Mouse (Mus musculus) hindbrain, embryonic 16.5 days (tissue): ENCODE data around the gene Lrrc8d. TPM values are rescaled to one million over a fixed set of nuclear protein-coding genes. Genes with fewer than 3 reads are reported as not detected.

ENCODE experiments used
- ATAC-seq: fragments of 200-750 bp; cut with Nextera tagmentation; 2 replicates; pipeline ENCODE4 v1.8.0; 2017; ENCODE audit warnings: moderate TSS enrichment, moderate library complexity
- H3K27ac ChIP-seq: fragments of 300-500 bp; sonication (generic); 2 replicates; pipeline ENCODE4 v1.5.1; 2014; ENCODE audit warnings: low read depth, mild to moderate bottlenecking, control low read depth, low read length, moderate library complexity
- H3K27me3 ChIP-seq: fragments of 300-500 bp; sonication (generic); replicated peaks from 2 replicates; pipeline ENCODE4 v1.6.1; 2014; ENCODE audit warnings: low read length; ENCODE audit not compliant: control insufficient read depth, insufficient read depth
- H3K36me3 ChIP-seq: fragments of 300-500 bp; sonication (generic); 2 replicates; pipeline ENCODE4 v1.6.1; 2014; ENCODE audit warnings: mild to moderate bottlenecking, low read length, moderate library complexity, mixed read lengths; ENCODE audit not compliant: control insufficient read depth, insufficient read depth
- H3K4me1 ChIP-seq: fragments of 300-500 bp; sonication (generic); 2 replicates; pipeline ENCODE4 v1.6.1; 2014; ENCODE audit warnings: low read depth, low read length; ENCODE audit not compliant: control insufficient read depth, insufficient read depth
- H3K4me2 ChIP-seq: fragments of 300-500 bp; sonication (generic); 2 replicates; pipeline ENCODE4 v1.6.1; 2014; ENCODE audit warnings: mild to moderate bottlenecking, low read length, control low read depth, moderate library complexity
- H3K4me3 ChIP-seq: fragments of 300-500 bp; sonication (generic); 2 replicates; pipeline ENCODE4 v1.5.1; 2014; ENCODE audit warnings: mild to moderate bottlenecking, low read length, control low read depth, moderate library complexity
- H3K9ac ChIP-seq: fragments of 300-500 bp; sonication (generic); 2 replicates; pipeline ENCODE4 v1.6.1; 2014; ENCODE audit warnings: low read depth, mild to moderate bottlenecking, control low read depth, low read length, moderate library complexity
- H3K9me3 ChIP-seq: fragments of 300-500 bp; sonication (generic); 2 replicates; pipeline ENCODE4 v1.6.1; 2014; ENCODE audit warnings: mild to moderate bottlenecking, low read length, moderate library complexity; ENCODE audit not compliant: control insufficient read depth
- WGBS: fragments of 180-500 bp; shearing (Covaris S2); extraction: QIAGEN DNeasy Blood & Tissue Kit; methylation state at CpG from one replicate; pipeline ENCODE4 v1.1.7; 2014; 5-methylcytosine and 5-hydroxymethylcytosine counted together
- polyA plus RNA-seq: library from polyadenylated mRNA; unstranded; fragments of >200 nt; fragmentation: Nextera tagmentation; extraction: Ambion mirVana; gene quantifications from 2 replicates; pipeline ENCODE4 v1.2.1, GENCODE M21; 2015

Gene Lrrc8d
- polyA plus RNA-seq, 1 experiment from 2014 or later, result 19.1 TPM

DNA sequence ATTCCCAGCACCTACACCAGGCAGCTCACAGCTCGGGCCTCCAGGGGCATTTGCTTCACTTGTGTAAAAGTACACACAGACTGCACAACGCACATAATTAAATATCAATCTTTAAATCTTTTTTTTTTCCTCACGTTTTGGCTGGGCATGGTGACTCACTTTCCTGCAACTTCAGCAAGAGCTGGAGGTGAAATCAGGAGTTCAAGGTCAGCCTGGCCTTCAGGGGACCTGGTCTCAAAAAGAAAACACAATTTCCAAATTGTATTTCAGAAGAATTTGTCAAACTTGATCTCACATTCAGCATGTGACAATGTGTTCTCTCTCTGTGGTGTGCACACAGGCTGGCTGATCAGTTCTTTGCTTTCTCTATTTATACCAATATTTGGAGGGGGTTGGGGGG lies 1.9 kb upstream of the Lrrc8d start:
- H3K9ac ChIP-seq, result no peak overlapping the region
- no peak for ATAC-seq
- H3K36me3 ChIP-seq, result no peaks in the 10 kb centered on the region
- peaks cover 21% of the 10 kb centered on the region for H3K4me1 ChIP-seq
- H3K4me2 ChIP-seq, result no peak overlapping the region
- H3K27me3 ChIP-seq, result no peaks in the 10 kb centered on the region
- H3K9me3 ChIP-seq, result no peaks in the 10 kb centered on the region
- no peak overlapping the region for H3K27ac ChIP-seq
- 94% methylated on average over 3 of the region's 3 CpGs for WGBS
- H3K4me3 ChIP-seq, result no peak overlapping the region

DNA sequence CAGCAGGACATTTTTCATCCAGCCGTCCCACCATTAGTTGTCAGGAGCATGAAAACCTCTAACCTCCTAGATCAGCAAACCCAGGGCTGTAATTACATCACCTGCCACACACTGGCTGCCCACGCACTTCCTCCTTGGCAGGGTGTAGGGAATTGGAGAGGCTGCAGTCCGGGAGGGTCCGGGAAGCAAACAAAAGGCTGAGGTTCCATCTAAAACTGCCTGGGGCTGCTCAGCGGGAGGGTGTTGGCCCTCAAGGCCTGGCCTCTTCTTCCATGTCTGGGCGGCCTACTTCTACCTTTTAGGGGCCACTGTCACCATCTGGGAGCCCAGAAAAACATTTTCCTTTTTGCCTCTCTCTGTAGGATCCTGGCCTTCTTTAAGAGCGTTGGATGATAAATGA lies 1.1 kb upstream of the Lrrc8d start:
- 13% methylated on average over 7 of the region's 7 CpGs for whole genome bisulfite sequencing
- H3K36me3 ChIP-seq, result no peaks in the 10 kb centered on the region
- no peak overlapping the region for H3K4me3 ChIP-seq
- H3K4me1 ChIP-seq, result peaks cover 24% of the 10 kb centered on the region
- no peaks in the 10 kb centered on the region for H3K9me3 ChIP-seq
- no peak overlapping the region for H3K27ac ChIP-seq
- no peak for ATAC-seq
- H3K9ac ChIP-seq, result no peak overlapping the region
- H3K27me3 ChIP-seq, result no peaks in the 10 kb centered on the region
- peak overlapping the region; percentile 84 for H3K4me2 ChIP-seq

DNA sequence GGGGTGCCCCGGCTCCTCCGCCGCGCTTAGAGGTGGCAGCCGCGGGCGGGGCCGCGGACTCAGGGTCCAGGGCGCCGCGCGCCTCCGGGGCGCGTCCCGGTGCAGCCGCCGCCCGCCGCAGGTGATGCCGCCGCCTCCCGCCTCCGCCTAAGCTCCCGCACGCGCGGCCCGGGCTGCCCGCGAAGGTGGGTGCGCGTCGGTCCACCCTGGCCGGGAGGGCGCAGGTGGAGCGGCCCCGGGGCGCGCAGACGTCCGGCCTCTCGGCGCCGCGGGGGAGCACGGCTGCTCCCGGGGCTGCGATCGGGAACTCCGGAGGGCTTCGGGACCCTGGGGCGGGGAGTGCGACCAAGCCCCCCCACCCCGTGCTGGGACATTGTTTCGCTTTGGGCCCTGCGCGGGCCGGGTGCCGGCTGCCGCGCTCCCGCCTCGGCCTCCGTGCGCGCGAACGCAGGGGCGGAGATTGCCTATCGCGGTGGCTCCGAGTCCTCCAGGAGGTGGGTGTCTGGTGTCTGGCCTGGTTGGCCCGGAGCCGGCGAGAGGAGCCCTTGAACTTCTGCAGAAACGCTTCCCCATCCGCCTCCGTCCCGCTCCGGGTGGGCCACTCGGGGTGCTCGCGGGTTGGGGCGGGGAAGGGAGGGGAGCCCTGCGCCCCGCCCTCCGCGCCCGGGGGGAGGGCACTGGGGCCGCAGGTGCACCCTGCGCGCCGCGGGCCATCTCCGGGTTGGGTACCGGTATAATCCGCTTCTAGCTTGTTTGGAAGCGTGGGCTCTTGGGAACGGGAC lies 492 bp downstream of the Lrrc8d start:
- WGBS, result 0% methylated on average over 55 of the region's 101 CpGs
- Histone ChIP-seq H3K9ac (peak overlapping the region; percentile 96), H3K9me3 (no peaks in the 10 kb centered on the region), H3K27ac (peak overlapping the region; percentile 93), H3K36me3 (no peaks in the 10 kb centered on the region), H3K4me1 (peaks cover 39% of the 10 kb centered on the region), H3K4me3 (peak overlapping the region; percentile 70), H3K27me3 (no peaks in the 10 kb centered on the region), H3K4me2 (peak overlapping the region; percentile 84)
- ATAC-seq, result peak; percentile 72

DNA sequence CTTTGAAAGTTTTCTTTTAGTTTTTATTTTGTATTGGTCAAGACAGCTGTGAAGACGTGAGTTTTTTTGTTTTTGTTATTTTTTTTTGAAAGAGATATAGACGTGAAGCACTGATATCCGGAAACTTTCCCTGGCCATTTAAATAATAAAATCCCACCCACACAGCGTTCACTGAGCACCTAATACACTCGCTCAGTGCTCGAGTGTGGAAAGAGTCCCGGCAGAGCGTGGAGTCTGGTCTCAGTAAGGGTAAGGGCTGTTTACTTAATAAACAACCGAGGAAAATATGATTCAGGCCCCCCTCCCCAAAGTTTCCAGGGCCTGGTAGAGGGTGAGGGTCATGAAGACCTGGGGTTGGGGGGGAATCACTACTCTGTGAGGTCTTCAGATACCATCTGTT lies 1.6 kb downstream of the Lrrc8d start:
- 63% methylated on average over 9 of the region's 9 CpGs for WGBS
- ATAC-seq, result no peak
- peaks cover 39% of the 10 kb centered on the region for H3K4me1 ChIP-seq

DNA sequence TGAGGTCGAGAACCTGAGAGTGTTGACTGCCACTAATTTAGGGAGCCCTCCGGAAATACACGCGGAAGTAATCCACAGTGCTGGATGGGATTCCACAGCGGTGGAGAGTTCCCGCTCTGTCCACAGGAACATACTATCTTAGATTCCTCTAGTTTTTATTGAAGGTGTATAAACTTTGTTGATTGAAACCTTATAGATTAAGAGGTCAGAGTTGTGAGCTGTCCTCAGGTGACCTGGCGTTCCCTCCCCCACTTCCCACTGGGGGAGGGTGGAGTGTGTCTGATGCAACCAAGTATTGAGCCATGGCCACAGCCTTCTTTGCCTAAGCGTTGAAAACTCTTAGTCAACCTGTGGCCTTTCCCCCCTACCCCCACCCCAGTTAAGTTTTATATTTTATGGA lies 2.1 kb downstream of the Lrrc8d start:
- H3K4me3 ChIP-seq, result no peak overlapping the region
- H3K36me3 ChIP-seq, result no peaks in the 10 kb centered on the region
- H3K4me2 ChIP-seq, result peak overlapping the region; percentile 84
- H3K9ac ChIP-seq, result no peak overlapping the region
- H3K4me1 ChIP-seq, result peaks cover 39% of the 10 kb centered on the region
- H3K9me3 ChIP-seq, result no peaks in the 10 kb centered on the region
- WGBS, result 83% methylated on average over 8 of the region's 8 CpGs
- no peak for ATAC-seq
- H3K27ac ChIP-seq, result no peak overlapping the region
- no peaks in the 10 kb centered on the region for H3K27me3 ChIP-seq

More for the DNA sequence above, 1.6 kb downstream of the Lrrc8d start:
- Histone ChIP-seq H3K36me3 (no peaks in the 10 kb centered on the region), H3K4me2 (peak overlapping the region; percentile 84), H3K9ac (peak overlapping the region; percentile 96; the same call in 1 of the 2 replicates), H3K27me3 (no peaks in the 10 kb centered on the region), H3K9me3 (no peaks in the 10 kb centered on the region), H3K27ac (no peak overlapping the region), H3K4me3 (peak overlapping the region; percentile 70)

DNA sequence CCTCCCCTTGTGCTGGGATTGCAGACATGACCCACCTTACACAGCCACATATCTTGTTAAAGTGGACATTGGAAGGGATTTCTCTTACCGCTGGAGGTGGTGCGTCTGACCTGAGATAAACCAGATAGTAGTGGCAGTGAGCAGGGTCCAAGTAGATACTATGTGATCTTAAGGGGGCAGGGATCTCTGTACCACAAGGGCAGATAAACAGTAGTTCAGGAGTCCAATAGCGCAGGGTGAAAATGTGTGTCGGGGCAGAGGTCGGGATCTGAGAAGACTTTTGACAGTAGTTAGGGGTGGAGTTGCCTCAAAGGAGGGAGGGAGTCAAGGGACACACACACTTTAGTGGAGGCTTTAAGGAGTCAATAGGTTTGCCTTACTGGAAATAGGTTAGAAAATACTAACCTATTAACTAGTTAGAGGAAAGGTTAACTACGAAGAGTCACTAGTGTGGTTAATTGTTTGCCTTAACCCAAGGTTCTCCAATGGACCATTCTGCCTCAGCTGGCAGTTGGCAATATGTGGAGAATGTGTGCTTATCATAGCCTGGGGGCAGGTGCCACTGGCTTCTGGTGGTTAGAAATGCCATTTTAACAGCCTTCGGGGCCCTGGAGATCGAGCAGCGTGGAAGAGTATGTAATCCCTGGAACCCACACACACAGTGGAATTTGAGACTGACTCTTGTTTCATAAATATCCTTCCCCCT lies 3.0 kb downstream of the Lrrc8d start:
- Histone ChIP-seq H3K9ac (no peak overlapping the region), H3K4me3 (no peak overlapping the region), H3K36me3 (no peaks in the 10 kb centered on the region), H3K27me3 (no peaks in the 10 kb centered on the region), H3K4me2 (no peak overlapping the region), H3K4me1 (peaks cover 39% of the 10 kb centered on the region), H3K27ac (no peak overlapping the region), H3K9me3 (no peaks in the 10 kb centered on the region)
- ATAC-seq, result no peak
- 78% methylated on average over 9 of the region's 9 CpGs for WGBS

DNA sequence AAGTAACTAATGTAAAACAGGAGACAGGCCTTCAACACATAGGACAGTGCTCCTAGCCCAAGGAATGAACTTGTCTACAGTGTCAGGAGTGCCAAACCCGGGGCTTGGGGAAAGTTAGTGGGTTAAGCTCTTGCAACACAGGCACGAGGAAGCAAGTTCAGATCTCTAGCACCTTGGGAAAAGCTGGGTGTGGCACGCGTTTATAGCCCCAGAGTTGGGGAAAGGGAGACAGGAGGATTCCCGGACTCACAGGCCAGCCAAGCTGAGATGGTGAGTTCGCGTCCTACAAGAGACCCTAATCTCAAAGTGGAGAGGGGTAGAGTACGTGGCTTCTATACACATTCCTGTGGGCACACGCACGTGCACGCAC lies 3.5 kb downstream of the Lrrc8d start:
- no peaks in the 10 kb centered on the region for H3K36me3 ChIP-seq
- no peak overlapping the region for H3K27ac ChIP-seq
- H3K9me3 ChIP-seq, result no peaks in the 10 kb centered on the region
- H3K4me1 ChIP-seq, result peaks cover 39% of the 10 kb centered on the region
- no peak overlapping the region for H3K9ac ChIP-seq
- ATAC-seq, result no peak
- no peak overlapping the region for H3K4me2 ChIP-seq
- no peak overlapping the region for H3K4me3 ChIP-seq
- WGBS, result 90% methylated on average over 11 of the region's 11 CpGs
- H3K27me3 ChIP-seq, result no peaks in the 10 kb centered on the region

DNA sequence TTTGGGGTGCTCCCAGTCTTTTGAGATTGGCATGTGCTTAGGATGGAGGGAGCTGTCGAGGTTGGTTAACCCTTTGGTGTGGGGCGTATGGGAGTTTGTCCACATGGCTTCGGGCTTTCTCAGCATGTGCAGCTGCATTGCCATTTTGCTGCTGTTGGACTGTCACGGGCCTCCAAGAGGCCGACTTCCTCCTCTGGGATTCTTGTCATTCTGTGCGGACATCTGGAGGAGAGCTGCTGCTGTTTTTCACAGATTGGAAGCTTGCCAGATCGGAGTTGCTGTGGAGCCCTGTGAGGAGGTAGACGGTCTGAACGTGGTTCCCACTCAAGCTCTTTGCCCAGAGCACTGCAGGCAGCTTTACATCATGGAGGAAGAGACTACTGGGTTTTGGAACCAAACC lies 4.8 kb downstream of the Lrrc8d start:
- ATAC-seq, result no peak
- Histone ChIP-seq H3K36me3 (no peaks in the 10 kb centered on the region), H3K27ac (no peak overlapping the region), H3K4me1 (peaks cover 30% of the 10 kb centered on the region), H3K9me3 (no peaks in the 10 kb centered on the region), H3K9ac (no peak overlapping the region), H3K4me3 (no peak overlapping the region), H3K27me3 (no peaks in the 10 kb centered on the region), H3K4me2 (peak overlapping the region; percentile 13; the same call in 1 of the 2 replicates)
- WGBS, result 25% methylated on average over 9 of the region's 9 CpGs

DNA sequence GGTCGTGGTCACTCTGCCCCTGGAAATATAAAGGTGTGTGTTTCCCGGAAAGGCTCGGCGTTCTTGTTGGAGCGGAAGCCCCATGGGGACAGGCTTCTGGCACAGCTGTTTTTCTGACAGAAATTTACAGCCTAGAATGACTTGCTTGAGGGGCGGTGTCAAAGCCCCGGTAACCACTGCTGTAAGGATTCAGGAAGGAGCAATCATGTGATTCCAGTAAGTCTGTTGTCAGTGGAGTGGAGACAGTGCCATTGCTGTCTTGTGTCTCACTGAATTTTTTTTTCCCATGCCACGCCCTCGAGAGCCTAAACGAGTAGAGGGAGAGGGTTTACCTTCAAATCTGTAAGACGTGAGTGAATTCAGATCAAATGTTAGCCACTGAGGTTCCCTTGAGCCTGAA lies 6.9 kb downstream of the Lrrc8d start:
- Histone ChIP-seq H3K27me3 (no peaks in the 10 kb centered on the region), H3K4me3 (no peak overlapping the region), H3K9ac (no peak overlapping the region), H3K36me3 (no peaks in the 10 kb centered on the region), H3K4me1 (peaks cover 21% of the 10 kb centered on the region), H3K9me3 (no peaks in the 10 kb centered on the region), H3K27ac (no peak overlapping the region), H3K4me2 (no peak overlapping the region)
- no peak for ATAC-seq
- WGBS, result 80% methylated on average over 11 of the region's 11 CpGs
